Mouse (Mus musculus) embryonic fibroblast, embryonic 13.5 days (primary cell): ENCODE results near the gene Pfkfb4.

Source experiments
- CTCF ChIP-seq: IDR thresholded peaks from 2 replicates; pipeline ENCODE4 v1.5.1; 2011; ENCODE audit warnings: mild to moderate bottlenecking, control low read depth, low read length, moderate library complexity, borderline replicate concordance; ENCODE audit not compliant: insufficient read depth
- POLR2A ChIP-seq: IDR thresholded peaks from 2 replicates; pipeline ENCODE4 v1.6.1; 2011; ENCODE audit warnings: low read depth, mild to moderate bottlenecking, control low read depth, low read length, moderate library complexity

GRCm38 (mm10) chr9:108985710-108986109 lies 5.9 kb upstream of the Pfkfb4 start, which contains the start of gene Ucn2:
- no peak for TF ChIP-seq CTCF
- no peak for TF ChIP-seq POLR2A
